Mouse (Mus musculus): ENCODE measurements around the gene Pik3c2b.
A peak's percentile ranks its signal among the peaks of the same experiment; 100 is the strongest.

Gene Pik3c2b

DNA sequence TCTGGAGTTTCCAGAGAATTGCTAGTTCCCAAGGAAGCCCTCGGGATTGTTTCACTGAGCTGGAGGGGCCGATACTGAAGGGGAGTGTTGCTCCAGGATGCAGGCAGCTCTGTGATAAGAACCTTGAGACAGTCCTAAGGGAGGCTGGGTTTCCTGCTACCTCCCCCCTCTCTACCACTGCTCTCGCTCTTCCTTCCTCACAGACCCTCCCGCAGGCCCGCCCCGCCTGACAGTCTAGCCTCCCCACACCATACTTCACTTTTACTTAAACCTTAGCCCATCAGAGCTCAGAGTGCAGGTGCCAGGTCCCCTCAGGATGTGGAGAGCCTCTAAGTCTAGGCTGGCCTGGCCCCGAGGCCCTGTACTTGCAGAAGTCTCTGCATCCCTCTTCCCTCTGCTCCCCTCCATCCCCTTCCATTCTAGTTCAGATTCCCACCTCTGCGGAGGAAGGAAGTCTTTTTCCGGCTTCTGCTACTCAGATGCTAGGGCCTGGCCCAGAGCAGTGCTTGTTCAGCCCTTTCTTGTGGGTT is 27.9 kb downstream of the Pik3c2b start:
- DNase-seq (ENCODE audit: low spot score), result no peak

DNA sequence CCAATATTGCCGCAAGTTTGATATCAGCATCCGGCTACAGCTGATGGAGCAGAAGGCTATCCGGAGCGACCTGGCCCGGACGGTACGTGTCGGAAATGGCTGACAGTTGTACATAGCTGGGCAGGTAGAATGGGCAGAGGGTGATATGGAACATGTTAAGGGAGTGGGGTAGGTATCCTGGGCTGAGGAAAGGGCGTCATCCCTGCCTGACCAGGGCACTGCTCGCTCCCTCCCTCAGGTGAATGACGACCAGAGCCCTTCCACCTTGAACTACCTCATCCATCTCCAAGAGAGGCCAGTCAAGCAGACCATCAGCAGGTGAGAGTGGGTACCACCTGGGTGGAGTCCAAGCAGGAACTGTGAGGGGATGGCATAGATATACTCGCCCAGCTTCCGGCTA is 29.1 kb downstream of the Pik3c2b start:
- no peak for DNase-seq (ENCODE audit: low spot score)

DNA sequence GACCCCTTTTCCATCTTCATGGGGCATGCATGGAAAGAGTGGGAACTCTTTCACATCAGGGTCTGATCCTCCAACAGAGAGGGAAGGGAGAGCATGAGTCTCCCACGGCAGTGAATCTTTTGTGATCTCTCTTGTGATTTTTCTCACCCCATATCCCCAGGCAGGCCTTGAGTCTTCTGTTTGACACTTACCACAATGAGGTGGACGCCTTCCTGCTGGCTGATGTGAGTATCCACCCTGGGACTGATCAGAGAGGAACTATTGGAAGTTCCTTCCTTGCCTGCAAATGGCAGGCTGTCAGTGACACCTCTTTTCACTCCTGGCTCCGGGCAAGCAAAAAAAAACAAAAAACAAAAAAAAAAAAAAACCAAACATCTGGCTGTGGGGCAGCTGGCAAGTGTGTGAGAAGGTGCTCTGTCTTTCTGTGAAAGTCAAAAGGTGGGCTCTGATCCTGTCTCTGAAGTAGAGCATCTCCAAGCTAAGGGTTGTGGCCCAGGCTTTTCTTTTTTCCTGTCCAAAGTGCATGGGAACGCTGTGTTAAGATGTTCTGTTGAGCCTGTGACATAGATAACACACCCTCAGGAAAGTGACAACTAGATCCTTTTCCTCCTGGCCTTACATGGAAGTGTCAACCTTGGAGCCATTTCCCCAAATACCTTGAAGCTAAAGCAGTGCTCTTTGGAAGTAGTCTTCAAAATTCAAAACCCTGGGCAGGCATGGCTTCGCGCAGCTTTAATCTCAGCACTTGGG is 30.4 kb downstream of the Pik3c2b start:
- DNase-seq (ENCODE audit: low spot score), result no peak

DNA sequence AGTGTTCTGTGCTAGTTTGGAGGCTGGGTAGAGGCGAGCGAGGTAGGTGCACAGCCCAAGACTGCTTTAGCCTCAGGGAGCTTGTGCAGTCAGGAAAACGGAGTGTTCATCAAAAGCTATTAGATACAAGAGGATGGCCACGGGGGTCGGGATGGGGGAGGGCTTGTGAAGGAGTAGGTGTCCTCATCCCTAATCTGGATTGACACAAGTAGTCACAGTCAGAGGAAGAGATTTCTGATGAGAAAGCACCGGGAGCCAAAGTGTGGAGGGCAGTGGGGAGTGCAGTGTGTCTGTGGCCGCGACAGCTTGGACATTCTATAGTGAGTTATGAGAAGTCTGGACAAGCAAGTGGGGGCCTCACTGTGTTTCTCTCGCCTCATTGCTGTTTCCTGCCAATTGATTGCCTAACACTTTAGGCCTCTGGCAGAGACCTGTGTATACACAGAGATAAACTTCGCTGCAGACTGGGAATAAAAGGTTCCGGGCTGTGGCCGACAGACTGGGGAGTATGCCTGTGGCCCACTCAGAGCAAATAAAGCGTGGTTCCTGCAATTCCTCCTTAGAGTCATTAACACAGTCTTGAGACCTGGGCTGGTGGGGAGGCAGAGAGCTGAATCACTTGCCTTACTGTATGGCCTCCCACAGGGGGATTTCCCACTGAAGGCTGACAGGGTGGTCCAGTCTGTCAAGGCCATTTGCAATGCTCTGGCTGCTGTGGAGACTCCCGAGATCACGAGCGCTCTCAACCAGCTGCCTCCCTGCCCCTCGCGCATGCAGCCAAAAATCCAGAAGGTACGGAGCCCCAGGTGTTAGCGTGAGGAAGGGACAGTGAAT is 31.4 kb downstream of the Pik3c2b start:
- no peak for DNase-seq (ENCODE audit: low spot score)

DNA sequence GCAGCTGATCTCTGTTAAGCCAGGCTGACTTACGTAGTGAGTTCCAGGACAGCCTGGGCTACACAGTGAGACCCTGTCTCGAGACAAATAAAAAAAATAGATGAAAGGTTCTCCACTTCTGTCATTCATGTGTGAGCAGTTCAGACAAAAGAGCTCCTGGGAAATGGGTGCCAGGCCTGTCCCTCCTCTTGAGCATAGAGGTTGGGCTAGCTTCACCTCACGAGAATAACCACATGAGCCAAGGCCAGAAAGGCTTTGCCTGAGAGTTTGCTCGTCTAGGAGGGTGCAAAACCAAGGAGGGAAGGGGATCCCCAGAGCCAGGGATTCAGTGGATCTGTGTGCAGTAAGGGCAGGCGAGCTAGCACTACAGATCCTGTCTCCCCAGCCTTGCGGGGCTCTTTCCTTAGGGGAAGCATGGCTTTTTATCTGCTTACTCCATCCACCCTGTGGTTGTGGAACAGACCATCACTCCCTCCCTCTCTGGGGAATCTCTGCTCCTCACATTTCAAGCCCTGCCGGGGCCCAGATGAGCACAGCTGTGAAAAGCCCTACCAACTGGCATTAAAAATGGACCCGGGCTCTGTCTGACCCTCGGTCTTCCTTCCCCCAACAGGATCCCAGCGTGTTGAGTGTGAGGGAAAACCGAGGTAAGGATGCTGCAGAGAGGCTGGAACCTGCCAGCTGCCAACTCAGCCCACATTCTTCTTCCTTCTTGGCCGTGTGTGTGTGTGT is 32.3 kb downstream of the Pik3c2b start:
- peak; percentile 49 for DNase-seq (ENCODE audit: low spot score)

DNA sequence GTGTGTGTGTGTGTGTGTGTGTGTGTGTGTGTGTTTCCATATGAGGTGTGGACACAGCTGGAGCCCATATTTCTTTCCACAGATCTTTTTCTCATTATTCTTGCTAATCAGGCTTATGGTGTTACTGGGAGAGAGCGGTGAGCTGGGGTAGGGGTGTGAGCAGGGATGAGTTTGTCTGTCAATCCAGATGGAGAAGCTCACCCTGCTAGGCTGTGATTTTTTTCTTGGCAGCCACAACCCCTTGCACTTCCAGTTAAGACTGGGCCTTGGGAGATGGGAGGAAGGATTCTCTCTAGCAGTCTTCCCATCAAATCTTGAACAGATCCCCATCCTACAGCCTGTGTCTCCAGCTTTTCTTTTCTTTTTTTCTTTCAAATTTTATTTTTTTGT is 32.9 kb downstream of the Pik3c2b start:
- DNase-seq (ENCODE audit: low spot score), result no peak

DNA sequence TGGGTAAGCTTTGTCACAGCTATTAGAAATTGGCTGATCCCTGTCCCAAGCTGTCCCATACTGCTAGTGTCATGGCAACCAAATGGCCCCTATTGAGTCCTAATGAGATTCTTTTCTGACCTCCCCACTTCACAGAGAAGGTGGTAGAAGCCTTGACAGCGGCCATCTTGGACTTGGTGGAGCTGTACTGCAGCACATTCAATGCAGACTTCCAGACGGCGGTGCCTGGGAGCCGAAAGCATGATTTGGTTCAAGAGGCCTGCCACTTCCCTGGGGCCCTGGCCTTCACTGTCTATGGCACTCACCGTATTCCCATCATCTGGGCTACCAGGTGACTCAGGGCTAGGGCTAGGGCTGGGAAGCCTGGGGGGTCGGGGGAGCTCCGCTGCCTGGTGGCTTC is 34.0 kb downstream of the Pik3c2b start:
- DNase-seq (ENCODE audit: low spot score), result peak; percentile 73

DNA sequence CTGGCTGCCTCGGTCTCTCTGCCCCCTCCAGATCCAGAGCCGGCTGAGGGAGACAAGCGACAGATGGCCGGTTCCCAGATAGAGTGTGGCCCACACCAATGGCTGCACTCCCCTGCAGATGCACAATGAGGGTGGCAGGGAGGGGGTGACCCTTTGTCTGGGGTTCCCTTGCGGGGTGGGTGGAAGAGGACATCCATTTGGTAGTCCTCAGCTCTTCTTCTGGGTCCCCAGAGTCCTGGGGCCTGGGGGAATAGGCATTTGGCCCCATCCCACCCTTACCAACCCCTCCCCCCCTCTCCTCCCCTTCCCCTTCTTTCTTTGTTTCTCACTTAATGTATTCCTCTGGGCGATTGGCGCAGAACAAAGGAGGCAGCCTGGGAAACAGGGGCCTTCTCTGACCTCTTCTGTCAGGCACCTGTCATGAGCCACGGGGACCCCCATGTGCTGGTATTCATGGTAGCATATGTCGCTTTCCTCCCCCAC is 34.7 kb downstream of the Pik3c2b start:
- DNase-seq (ENCODE audit: low spot score), result peak; percentile 82

DNA sequence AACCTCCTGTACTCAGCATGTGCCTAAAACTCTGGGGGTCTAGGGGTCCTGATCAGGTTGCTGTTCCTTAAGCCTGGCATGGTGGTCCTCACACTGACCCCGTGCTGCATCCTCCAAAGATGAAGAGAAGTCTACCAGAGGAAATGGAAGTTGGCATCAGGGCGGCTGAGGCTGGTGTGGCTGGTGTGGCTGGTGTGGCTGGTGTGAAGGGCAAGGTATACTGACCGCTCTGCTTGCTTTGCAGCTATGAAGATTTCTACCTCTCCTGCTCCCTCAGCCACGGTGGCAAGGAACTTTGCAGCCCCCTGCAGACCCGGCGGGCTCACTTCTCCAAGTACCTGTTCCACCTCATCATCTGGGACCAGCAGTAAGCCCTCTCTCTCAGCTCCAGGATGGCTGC is 35.2 kb downstream of the Pik3c2b start:
- no peak for DNase-seq (ENCODE audit: low spot score)

DNA sequence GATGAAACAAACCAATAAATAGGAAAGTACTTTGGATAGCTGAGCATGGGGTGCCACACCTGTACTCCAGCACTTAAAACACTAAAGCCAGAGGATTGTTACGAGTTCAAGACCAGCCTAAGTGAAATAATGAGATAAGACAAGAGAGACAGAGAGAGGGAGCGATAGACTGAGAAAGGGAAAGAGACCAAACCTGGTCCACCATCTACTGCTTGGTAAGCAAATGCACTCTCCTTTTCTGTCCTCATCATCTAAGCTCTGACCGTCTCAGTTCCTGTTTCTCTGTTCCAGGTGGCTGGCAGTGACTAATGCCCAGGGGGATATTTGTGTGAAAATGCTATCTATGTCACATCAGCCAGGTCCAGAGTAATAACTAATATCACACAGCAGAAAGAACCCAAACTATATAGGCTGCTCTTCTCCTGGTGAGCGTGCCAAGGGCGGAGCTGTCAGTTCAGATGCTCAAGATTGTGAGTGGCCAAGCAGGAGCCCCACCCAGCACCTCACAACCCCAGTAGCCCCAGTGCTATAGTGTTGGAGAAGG is 37.6 kb downstream of the Pik3c2b start:
- DNase-seq (ENCODE audit: low spot score), result no peak

DNA sequence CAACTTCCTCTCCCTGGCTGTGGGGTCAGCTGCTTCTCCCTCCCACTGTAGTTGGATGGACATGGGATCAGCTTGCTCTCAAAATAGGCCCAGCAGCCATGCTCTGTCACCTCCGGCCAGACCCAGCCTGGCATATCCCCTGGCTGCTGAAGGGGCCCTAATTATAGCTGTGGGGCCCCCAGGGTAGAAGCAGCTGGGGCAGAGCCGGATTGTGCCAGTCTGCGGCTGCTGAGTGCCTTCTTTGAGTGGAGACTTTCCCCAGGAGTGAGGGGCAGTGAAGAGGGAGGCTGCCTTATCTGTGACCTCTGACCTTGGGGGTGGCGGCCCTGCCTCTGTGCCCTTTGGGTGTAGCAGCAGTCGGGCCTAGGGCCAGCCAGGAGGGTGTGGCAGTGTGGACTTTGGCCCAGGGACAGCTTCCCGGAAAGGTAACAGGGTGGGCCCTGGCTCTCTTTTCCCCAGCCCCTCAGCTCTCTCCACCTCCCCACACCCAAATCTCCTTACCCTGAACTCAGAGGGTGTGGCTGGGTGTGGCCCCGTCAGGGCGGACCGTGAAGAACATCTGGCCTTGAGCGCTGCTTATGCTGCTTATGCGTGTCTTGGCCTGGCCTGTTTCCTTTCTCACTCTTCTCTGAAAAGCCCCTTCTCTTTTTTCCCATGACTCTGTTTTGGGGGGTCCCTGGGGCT is 38.6 kb downstream of the Pik3c2b start:
- DNase-seq (ENCODE audit: low spot score), result no peak

DNA sequence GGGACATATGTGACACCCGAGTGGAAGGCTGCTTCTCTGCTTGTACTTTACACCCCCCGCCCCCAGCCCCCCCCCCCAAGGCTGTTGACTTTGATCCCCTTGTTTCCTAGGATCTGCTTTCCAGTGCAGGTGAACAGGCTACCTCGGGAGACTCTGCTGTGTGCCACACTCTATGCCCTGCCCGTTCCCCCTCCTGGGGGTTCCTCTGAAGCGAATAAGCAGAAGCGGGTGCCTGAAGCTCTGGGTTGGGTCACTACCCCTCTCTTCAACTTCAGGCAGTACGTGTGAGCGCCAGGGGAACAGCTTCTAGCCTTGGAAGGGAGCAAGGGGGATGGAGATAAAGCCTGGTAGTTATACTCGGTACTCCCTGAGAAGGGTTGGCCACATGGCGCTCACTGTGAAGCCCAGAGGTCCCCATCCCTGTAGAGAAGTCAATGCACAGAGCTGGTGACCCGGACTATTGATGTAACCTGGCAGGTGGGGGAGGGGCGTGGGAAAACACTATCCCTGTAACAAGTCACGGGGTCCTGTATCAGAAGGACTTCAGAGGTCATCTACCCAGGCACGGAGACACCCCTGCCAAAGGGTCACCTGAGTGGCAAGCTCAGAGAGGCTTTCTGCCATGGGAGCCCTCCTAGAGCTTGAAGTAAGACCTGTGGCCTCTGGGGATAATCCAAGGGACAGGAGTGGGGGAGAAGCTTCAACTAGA is 39.4 kb downstream of the Pik3c2b start:
- DNase-seq (ENCODE audit: low spot score), result no peak

DNA sequence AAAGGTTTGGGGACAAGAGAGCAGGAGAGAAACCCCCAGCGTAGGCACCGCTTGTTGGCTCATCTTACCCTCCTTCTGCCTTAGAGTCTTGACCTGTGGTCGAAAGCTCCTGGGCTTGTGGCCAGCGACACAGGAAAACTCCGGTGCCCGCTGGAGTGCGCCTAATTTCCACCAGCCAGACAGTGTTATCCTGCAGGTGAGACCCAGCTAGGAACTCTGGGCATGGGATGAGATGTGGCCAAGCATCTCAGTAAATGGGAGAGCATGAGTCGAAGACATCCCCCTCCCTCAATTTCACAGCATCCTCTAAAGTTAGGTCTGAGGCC is 39.9 kb downstream of the Pik3c2b start:
- no peak for DNase-seq (ENCODE audit: low spot score)

DNA sequence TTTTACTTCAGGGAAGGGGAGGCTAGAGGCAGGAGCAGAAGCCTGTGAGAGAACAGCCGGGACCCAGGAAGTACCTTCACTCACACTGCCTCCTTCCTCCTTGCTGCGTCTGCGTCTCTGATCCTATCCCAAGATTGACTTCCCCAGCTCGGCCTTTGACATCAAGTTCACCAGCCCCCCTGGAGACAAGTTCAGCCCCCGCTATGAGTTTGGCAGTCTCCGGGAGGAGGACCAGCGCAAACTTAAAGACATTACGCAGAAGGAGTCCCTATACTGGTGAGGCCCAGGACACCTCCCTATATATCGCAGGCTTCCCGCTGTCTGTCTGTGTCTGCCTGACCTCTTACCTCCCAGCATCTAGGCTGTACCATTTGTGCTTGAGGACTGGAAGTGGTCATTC is 41.3 kb downstream of the Pik3c2b start:
- no peak for DNase-seq (ENCODE audit: low spot score)

DNA sequence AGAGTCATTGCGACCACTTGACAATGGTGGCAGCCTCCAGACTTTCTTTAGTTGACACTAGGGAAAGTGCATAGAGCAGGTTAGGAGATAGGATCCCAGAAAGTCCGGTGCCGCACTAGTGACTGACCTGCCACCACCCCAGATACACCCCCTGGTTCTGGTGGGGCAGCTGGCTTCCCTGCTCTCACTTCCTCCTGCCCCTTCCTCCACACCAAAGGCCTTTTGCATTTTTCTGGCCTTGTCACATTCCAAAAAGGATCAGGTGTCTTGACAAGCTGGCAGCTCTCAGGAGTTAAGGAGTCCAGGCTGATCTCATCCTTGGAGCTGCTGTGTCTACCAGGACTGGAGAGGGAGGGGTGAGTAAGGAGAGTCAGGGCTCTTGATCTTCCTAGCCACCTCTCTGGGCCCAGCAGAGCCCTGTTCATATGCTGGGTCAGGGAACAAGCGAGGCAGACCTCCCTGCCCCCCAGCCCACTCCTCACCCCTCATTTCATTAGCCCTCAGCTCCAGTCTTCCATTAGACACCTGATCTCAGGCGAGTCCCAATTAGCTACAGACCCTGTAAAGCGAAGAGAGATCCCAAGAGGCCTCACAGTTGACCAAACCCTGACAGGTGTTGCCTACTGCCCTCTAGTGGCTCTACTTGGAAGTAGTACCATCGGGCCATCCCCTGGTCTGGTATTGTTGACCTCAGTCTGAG is 41.9 kb downstream of the Pik3c2b start:
- peak; percentile 92 for DNase-seq (ENCODE audit: low spot score)

DNA sequence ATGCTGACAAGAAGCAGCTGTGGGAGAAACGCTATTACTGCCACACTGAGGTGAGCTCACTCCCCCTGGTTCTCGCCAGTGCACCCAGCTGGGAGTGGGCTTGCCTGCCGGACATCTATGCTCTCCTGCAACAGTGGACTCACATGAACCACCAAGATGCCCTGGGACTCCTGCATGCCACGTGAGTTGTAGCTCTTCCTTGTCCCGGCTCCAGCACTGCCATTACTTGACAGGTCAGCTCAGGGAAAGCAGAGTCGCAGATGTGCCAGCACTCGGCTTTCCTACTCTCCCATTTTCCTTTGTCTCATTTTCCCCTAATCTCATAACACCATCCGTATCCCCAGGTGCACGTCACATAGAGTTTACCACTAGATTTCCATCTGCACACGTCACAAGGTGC is 42.7 kb downstream of the Pik3c2b start:
- no peak for DNase-seq (ENCODE audit: low spot score)

DNA sequence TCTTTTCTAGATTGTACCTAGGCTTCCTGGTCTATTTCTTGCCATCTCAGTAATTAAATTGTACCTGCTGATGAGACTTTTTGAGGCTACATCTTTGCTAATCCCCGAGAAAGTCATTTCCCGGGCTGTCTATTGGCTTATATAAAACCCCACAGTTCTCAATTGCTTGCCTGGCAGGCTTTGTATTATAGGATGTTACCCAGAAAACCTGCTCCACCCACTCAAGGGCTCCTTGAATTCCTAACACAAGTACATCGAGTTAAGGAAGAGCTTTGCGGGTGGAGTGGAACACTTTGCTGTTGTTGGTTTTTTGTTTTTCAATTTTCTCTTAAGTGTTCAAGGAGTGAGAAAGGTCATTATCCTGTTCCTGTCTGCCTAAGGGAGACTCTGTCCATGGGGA is 43.9 kb downstream of the Pik3c2b start:
- DNase-seq (ENCODE audit: low spot score), result no peak

DNA sequence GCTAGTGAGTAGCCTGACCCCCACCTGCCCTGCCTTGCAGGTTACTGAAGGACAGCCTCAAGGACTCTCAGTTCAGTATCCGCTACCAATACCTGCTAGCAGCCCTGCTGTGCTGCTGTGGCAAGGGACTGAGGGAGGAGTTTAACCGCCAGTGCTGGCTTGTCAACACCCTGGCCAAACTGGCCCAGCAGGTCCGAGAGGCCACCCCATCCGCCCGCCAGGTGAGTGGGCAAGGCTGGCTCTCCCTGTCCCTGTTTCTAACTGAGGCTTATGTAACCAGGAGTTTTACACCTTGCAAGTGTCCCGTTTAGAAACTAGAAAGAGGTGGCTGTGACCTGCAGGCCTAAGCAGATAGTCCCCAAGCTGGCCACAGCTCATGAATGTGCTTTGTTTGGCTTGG is 45.2 kb downstream of the Pik3c2b start:
- no peak for DNase-seq (ENCODE audit: low spot score)

DNA sequence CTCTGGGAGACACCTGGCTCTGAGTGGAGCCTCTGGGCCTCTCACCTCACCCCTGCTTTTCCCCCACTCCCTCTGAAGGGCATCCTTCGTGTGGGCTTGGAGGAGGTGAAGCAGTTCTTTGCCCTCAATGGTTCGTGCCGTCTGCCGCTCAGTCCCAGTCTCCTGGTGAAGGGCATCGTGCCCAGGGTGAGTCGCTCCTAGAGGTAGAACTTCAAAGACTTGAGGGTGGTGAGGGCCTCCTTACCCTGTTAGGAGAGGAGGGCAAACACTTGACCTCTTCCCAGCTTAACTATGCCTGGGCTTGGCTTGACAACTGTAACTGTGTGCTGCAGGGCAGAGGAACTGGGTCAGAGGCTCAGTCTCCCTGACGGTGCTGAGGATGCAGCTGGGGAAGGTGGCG is 46.0 kb downstream of the Pik3c2b start:
- DNase-seq (ENCODE audit: low spot score), result no peak

DNA sequence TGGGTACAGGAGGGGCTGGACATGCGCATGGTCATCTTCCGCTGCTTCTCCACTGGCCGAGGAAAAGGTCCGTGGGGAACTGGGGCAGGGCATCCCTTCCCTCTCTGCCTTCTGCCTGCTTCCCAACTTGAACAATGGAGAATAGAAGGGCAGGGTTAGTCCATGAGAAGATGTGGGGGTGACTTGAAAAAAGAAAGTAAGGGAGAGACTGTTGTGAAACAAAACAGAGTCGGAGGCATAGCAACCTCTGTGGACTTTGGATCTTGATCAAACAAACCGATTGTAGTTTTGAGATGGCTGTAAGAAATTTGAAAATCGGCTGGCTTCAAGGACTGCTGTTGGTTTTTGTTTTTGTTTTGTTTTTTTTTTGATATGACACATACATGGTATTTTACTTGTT is 48.3 kb downstream of the Pik3c2b start:
- no peak for DNase-seq (ENCODE audit: low spot score)

Measured in embryo, embryonic 10.5 days (tissue).